Mouse (Mus musculus) adrenal gland (tissue): ENCODE results near the gene Fhad1.

Experiments
- intact Hi-C: fragments of 180-260 bp; cut with DNase I; formaldehyde crosslinking; loops from one replicate; pipeline ENCODE4 v1.15.1; 2025

The Fhad1 gene

GRCm38 (mm10) chr4:141978582-141978981 is 36.3 kb downstream of the Fhad1 start:
- intact Hi-C loops = no loop called here

- intact Hi-C loops = no loop called here
Measured at GRCm38 (mm10) chr4:141977346-141977745, 37.5 kb downstream of the Fhad1 start.

- intact Hi-C loops = no loop called here
Measured at GRCm38 (mm10) chr4:141976163-141976562, 38.7 kb downstream of the Fhad1 start.

GRCm38 (mm10) chr4:141964575-141964974 is 50.3 kb downstream of the Fhad1 start:
- intact Hi-C loops = no loop called here

- intact Hi-C loops = no loop called here
Measured at GRCm38 (mm10) chr4:141963907-141964306, 51.0 kb downstream of the Fhad1 start.

DNA sequence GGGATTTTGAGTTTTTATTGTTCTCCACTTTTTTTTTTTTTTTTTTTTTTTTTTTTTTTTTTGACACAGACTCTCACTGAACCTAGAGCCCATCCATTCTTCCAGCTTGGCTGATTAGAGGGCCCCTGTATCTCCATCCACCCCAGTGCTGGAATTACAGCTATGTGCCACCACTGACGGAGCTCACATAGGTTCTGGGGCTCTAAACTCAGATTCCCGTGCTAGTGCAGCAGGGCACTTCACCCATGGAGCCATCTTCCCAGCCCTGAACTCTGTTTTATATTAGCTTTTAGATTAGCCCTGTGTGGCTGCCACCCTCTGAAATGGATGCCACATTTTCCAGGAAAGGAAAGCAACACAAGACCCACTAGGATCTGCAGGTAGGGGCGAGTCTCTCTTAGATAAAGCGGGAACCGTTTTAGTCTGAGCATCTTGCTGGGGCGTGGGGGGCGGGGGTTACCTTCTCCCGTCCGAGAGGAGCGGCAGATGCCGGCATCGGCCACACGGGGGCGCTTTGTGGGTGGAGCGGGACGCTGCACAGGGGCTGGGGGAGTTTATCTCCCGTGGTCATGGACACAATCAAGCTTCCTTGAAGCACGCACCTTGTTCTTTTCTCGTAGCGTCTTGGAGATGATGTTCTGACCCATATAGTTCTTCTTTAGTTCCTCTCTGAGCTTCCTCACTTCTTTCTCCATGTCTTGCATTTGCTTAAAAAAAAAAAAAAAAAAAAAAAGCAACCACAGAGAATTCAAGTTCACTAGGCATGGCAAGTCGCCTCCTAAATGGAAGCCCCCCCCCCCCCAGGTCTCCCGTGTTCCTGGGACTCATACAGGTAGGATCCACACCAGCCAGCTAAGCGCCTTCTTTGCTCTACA is 51.8 kb downstream of the Fhad1 start:
- intact Hi-C loops = no loop called here

DNA sequence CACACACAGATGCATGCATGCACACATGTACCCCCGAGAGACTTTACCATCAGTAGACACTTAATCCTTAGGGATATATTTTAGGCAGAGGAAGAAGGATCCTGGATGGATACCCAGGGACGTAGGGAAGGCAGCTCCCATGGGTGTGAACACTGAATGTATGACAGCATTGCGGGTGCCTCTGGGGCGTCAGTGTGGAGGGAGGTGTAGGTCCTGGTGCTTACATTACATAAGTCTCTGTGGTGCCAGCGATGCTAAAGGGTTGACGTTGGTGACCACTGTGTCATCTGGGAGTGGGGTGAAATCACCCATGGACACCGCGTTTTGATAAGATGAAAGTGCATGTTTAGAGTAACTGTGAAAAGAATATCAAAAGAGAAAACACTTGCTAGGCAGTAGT is 54.8 kb downstream of the Fhad1 start:
- intact Hi-C loops = no loop called here

GRCm38 (mm10) chr4:141959615-141960014 is 55.3 kb downstream of the Fhad1 start:
- intact Hi-C loops = no loop called here

DNA sequence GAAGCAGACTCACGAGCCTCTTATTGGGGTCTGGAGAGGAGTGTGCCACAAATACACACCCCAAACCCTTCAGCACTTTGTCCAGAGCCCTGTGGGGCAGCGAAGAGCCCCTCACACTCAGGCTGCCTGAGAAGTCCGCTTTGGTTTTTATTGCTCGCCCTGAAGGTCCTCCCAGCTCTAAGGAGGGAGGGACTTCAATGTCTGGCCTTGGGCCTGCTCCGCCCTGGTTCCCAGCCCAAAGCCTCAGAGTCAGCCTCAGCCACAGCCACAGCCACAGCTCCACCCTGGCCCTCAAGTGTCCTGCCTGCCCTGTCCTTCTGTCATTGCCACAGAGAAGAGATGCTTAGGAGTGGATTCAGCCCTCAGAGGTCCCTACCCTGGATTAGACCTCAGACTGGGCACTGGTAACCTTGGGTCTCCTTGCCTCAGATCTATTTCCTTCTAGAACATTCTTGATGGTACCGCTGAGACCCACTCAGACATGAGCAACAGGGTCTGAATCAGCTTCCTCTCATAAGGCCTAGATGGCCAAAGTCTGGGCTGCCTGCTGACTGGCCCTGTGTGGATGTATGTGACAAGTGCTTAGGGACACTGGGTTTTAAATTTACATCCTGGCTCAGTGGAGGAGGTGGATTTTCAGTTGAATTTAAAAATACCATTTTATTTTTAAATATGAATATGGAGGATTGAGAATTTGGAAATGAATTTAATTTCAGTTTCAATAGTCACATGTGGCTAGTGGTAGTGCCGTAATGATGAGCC is 56.1 kb downstream of the Fhad1 start:
- intact Hi-C loops = loop anchor here (1.0 kb wide), 1 partner anchor 101 kb away; no protein-coding TSS in a partner anchor

GRCm38 (mm10) chr4:141958188-141958587 is 56.7 kb downstream of the Fhad1 start:
- intact Hi-C loops = loop anchor here (1.0 kb wide), 1 partner anchor 101 kb away; no protein-coding TSS in a partner anchor

DNA sequence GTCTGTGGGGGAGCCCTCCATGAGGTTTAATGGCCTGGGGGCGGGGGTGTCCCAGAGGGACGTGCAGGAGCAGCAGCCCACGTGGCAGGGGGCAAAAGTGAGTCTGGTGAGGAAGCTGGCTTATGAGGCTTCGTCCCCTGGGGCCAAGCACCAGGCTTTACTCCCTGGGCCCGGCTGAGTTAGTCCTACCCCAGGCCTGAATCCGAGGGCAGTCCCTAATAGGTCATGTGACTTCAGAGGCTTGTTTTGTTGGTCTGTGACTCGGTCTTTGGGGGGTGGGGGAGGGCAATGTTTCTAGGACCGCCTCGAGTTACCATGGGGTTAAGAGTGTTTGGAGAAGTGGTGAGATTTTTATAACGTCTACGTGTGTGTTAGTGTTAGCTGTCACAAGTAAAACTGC is 57.1 kb downstream of the Fhad1 start:
- intact Hi-C loops = loop anchor here (1.0 kb wide), 1 partner anchor 100 kb away; no protein-coding TSS in a partner anchor

DNA sequence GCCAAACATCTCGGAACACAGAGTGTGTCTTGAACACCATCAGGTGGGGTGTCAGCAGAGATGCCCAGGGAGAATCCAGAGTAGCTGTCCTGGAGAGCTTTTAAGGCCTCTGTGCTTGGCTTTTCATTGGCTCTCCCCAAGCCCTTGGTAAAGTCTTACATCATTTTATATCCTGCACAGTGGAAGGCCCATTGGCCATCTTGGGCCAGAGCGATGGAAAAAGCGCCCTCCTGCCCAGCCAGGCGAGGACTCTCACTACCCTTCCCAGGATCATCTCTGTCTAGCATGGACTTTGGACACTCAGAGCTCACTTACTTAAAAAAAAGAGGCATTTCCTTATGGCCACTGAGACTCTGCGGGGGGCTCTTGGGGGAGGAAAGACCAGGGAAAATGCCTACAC is 58.0 kb downstream of the Fhad1 start:
- intact Hi-C loops = no loop called here

- intact Hi-C loops = no loop called here
Measured at GRCm38 (mm10) chr4:141954770-141955720, 59.8 kb downstream of the Fhad1 start.

DNA sequence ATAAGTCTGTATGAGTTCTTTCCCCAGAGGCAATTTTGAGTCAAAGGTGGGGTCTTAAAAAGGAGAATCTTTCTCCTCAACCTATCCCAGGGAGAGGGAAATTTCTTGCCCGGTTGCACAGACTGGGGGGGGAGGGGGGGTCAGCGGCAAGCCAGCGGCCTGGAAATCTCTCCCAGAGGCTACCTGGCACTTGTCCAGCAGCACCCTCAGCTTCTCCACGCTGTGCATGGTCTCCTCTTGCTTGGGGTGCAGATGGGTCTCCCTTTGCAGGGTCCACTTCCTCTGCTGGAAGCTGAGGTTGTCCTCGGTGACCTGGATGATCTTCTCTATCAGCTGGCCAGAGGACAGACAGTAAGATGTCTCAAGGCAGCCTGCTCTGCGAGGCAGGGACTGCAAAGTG is 61.0 kb downstream of the Fhad1 start:
- intact Hi-C loops = no loop called here

DNA sequence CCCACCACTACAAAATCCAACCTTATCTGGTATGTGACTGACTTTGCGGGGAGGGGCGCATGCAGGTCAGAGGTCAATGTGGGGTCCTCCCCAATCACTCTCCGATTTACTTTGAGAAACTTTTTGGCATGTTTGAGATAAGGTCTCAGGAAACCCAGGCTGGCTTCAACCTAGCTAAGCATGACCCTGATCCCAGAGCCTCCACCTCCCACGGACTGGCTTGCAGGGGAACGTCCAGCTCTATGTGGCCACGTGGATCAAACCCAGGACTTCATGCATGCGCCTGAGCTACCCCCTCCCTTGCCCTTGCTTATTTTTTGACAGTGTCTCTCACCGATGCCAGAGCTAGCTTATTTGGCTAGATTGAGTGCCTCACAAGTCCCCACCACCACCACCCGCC is 61.6 kb downstream of the Fhad1 start:
- intact Hi-C loops = no loop called here

GRCm38 (mm10) chr4:141952824-141953223 is 62.1 kb downstream of the Fhad1 start:
- intact Hi-C loops = no loop called here

GRCm38 (mm10) chr4:141952114-141952513 is 62.8 kb downstream of the Fhad1 start:
- intact Hi-C loops = no loop called here

DNA sequence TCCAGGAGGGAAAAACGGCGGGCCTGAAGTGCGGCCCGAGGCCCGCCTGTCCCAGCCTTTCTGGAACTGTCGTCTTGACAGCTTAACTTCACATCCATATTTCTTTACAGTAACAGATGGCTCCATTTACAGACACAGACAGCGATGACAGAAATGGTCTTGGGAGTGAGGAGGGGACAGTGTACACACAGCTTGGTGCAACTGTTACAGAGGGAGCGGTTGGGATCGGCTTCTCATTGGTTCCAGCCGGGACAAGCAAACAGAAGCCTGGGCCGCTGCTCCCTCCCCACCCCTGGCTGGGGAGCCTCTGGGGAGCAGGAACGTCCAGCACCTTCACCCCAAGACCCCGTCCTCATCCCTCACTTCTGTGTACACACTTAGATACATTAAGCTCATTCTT is 65.4 kb downstream of the Fhad1 start:
- intact Hi-C loops = no loop called here

DNA sequence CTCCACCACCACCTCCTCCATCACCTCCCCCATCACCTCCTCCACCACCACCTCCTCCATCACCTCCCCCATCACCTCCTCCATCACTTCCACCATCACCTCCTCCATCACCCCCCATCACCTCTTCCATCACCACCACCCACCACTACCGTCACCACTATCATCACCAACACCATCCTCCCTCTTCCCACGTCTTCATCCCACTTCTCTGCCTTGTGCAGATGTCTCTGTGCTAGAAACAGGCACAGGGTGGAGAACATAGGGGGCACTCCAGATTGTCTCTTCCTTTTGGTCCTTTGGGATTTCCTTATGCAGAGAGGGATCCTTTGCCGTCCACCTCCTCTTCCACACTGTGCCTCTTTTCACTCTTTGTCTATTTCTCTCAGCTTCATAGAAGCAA is 66.1 kb downstream of the Fhad1 start:
- intact Hi-C loops = no loop called here

DNA sequence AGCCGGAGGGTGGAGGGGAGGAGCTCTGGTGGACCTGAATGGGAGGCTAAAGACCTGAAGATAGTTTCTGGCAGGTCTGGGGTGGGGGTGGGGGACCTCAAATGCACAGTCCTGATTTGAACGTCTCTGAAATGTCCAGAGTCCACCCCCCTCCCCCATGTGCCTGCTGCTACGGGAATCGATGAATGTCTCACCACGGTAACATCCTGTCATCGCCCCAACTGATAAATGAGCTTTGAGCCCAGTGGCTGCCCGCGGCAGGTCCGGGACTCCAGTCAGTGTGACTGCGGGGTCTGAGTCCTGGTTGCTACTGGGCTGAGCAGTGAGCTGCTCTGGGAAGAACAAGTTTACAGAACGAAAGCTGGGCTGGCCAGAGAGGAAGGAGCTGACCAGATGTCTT is 72.5 kb downstream of the Fhad1 start:
- intact Hi-C loops = no loop called here

GRCm38 (mm10) chr4:141941289-141941688 is 73.6 kb downstream of the Fhad1 start:
- intact Hi-C loops = no loop called here
